Mouse (Mus musculus) stomach, embryonic 16.5 days (tissue): ENCODE measurements around the gene Grid2. TPM values are rescaled to one million over a fixed set of nuclear protein-coding genes. Genes with fewer than 3 reads are reported as not detected.
"Not testable (repeated sequence)": the region's sequence is repeated elsewhere in the genome, so short reads cannot be mapped to it uniquely, and the experiment has no call there.

Source experiments
- ATAC-seq: fragments of 200-750 bp; cut with Nextera tagmentation; 2 replicates; pipeline ENCODE4 v1.8.0; 2017; ENCODE audit warnings: moderate number of reproducible peaks, moderate TSS enrichment; ENCODE audit not compliant: insufficient read depth, low FRiP score
- H3K27ac ChIP-seq: fragments of 300-500 bp; sonication (generic); 2 replicates; pipeline ENCODE4 v1.5.1; 2014; ENCODE audit warnings: low read length
- H3K27me3 ChIP-seq: fragments of 300-500 bp; sonication (generic); 2 replicates; pipeline ENCODE4 v1.6.1; 2014; ENCODE audit warnings: low read length, control low read depth, mixed read lengths; ENCODE audit not compliant: control insufficient read depth, insufficient read depth
- H3K36me3 ChIP-seq: fragments of 300-500 bp; sonication (generic); 2 replicates; pipeline ENCODE4 v1.6.1; 2014; ENCODE audit warnings: low read length; ENCODE audit not compliant: control insufficient read depth, insufficient read depth
- H3K4me1 ChIP-seq: fragments of 300-500 bp; sonication (generic); 2 replicates; pipeline ENCODE4 v1.6.1; 2014; ENCODE audit warnings: low read length, control low read depth, mixed read lengths; ENCODE audit not compliant: control insufficient read depth, insufficient read depth
- H3K4me2 ChIP-seq: fragments of 300-500 bp; sonication (generic); 2 replicates; pipeline ENCODE4 v1.6.1; 2014; ENCODE audit warnings: low read depth, low read length, mixed read lengths
- H3K4me3 ChIP-seq: fragments of 300-500 bp; sonication (generic); replicated peaks from 2 replicates; pipeline ENCODE4 v1.5.1; 2014; ENCODE audit warnings: mild to moderate bottlenecking, low read length
- H3K9ac ChIP-seq: fragments of 300-500 bp; sonication (generic); 2 replicates; pipeline ENCODE4 v1.6.1; 2014; ENCODE audit warnings: low read length
- H3K9me3 ChIP-seq: fragments of 300-500 bp; sonication (generic); replicated peaks from 2 replicates; pipeline ENCODE4 v1.6.1; 2016; ENCODE audit warnings: low read length, control low read depth; ENCODE audit not compliant: control insufficient read depth
- WGBS: fragments of 180-500 bp; shearing (Covaris S2); extraction: QIAGEN DNeasy Blood & Tissue Kit; methylation state at CpG from one replicate; pipeline ENCODE4 v1.1.7; 2014; 5-methylcytosine and 5-hydroxymethylcytosine counted together
- polyA plus RNA-seq: library from polyadenylated mRNA; unstranded; fragments of >200 nt; fragmentation: Nextera tagmentation; extraction: Ambion mirVana; gene quantifications from 2 replicates; pipeline ENCODE4 v1.2.1, GENCODE M21; 2015

Gene Grid2
- polyA plus RNA-seq, 1 experiment from 2014 or later = 0.68 TPM

GRCm38 (mm10) chr6:63532901-63533300, 277.2 kb downstream of the Grid2 start:
- Histone ChIP-seq H3K27me3 (no peaks in the 10 kb centered on the region), H3K27ac (no peak overlapping the region), H3K4me1 (no peaks in the 10 kb centered on the region), H3K36me3 (no peaks in the 10 kb centered on the region), H3K4me2 (no peak overlapping the region), H3K9ac (no peak overlapping the region), H3K4me3 (no peak overlapping the region), H3K9me3 (no peaks in the 10 kb centered on the region)
- ATAC-seq = no peak

DNA sequence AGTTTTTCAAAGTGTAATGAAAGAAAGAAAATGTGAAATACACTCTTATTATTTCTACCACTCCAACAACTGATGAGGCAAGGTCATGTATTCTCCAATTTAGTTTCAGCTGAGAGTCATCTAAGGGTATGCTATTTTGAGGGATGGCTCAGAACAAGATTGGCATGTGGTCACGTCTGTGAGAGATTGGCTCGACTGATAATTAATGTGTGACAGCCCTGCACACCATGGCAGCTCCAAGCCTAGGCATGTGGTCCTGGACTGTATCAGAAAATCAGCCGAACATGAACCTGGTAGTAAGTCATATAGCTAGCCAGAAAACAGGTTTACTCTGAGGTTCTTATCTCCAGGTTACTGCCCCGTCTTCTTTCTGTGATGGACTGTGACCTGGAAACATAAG, 292.1 kb downstream of the Grid2 start:
- Histone ChIP-seq H3K27ac (no peak overlapping the region), H3K4me1 (no peaks in the 10 kb centered on the region), H3K27me3 (no peaks in the 10 kb centered on the region), H3K9me3 (no peaks in the 10 kb centered on the region), H3K9ac (no peak overlapping the region), H3K4me3 (no peak overlapping the region), H3K36me3 (no peaks in the 10 kb centered on the region), H3K4me2 (no peak overlapping the region)
- WGBS = 72% methylated on average over 4 of the region's 4 CpGs
- no peak for ATAC-seq

GRCm38 (mm10) chr6:63568741-63569140, 313.1 kb downstream of the Grid2 start:
- 86% methylated on average over 1 of the region's 1 CpGs for WGBS

GRCm38 (mm10) chr6:63590681-63591080, 335.0 kb downstream of the Grid2 start:
- WGBS = 85% methylated on average over 4 of the region's 4 CpGs
- no peak for ATAC-seq
- no peaks in the 10 kb centered on the region for H3K4me1 ChIP-seq

More at GRCm38 (mm10) chr6:63568741-63569140, 313.1 kb downstream of the Grid2 start:
- H3K4me2 ChIP-seq, H3K27me3 ChIP-seq, H3K9ac ChIP-seq, H3K36me3 ChIP-seq, H3K4me3 ChIP-seq, H3K27ac ChIP-seq, H3K9me3 ChIP-seq, H3K4me1 ChIP-seq, ATAC-seq: not testable (repeated sequence)

DNA sequence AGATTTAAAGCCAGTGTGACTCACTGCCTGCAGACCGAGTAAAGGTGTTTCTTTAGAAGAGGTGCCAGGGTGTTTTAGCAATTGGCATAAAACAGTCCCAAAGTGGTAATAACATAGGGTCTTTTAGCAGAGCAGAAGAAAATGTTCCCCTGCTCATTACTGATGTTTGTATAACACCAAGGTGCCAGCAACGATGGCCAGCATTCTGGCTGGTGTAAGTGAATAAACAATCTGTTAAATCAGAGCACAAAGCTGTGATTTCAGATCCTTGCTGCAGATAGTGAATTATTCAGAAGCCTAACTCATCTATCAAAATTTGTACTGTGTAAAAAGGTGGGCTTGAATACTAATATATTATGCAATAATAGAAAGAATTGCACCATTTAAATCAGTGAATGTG, 353.9 kb downstream of the Grid2 start:
- no peak overlapping the region for H3K27ac ChIP-seq
- no peak overlapping the region for H3K4me2 ChIP-seq
- H3K4me1 ChIP-seq = no peaks in the 10 kb centered on the region
- no peak for ATAC-seq
- H3K9ac ChIP-seq = no peak overlapping the region
- WGBS = 40% methylated on average over 2 of the region's 2 CpGs
- H3K9me3 ChIP-seq = no peaks in the 10 kb centered on the region
- H3K4me3 ChIP-seq = no peak overlapping the region
- no peaks in the 10 kb centered on the region for H3K36me3 ChIP-seq
- H3K27me3 ChIP-seq = no peaks in the 10 kb centered on the region

More at GRCm38 (mm10) chr6:63590681-63591080, 335.0 kb downstream of the Grid2 start:
- Histone ChIP-seq H3K27me3 (no peaks in the 10 kb centered on the region), H3K4me2 (no peak overlapping the region), H3K9ac (no peak overlapping the region), H3K4me3 (no peak overlapping the region), H3K36me3 (no peaks in the 10 kb centered on the region), H3K27ac (no peak overlapping the region), H3K9me3 (no peaks in the 10 kb centered on the region)

GRCm38 (mm10) chr6:63635970-63636369, 380.3 kb downstream of the Grid2 start:
- Histone ChIP-seq H3K4me3 (no peak overlapping the region), H3K27me3 (no peaks in the 10 kb centered on the region), H3K9me3 (no peaks in the 10 kb centered on the region), H3K9ac (no peak overlapping the region), H3K4me1 (no peaks in the 10 kb centered on the region), H3K4me2 (no peak overlapping the region), H3K36me3 (no peaks in the 10 kb centered on the region), H3K27ac (no peak overlapping the region)
- WGBS = 86% methylated on average over 3 of the region's 3 CpGs
- no peak for ATAC-seq

DNA sequence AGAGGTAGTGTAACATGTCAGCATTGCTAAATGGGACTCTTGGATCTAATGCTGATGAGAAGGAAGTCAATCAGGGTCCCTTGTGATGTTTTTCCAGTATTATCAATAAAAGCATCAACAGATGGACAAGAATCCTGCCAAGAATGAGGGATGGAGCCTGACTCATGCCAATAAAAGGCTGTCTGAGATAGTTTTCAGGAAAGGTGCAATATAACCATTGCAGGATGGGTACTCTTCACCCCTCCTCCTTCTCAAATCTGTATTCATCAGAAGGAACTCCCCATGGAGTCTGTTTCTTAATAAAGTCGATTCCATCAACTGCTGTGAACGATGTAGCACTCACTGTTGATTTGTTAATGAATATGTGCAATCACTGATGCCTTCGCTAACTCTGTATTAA, 403.7 kb downstream of the Grid2 start:
- Histone ChIP-seq H3K4me2 (no peak overlapping the region), H3K9me3 (no peaks in the 10 kb centered on the region), H3K4me1 (no peaks in the 10 kb centered on the region), H3K36me3 (no peaks in the 10 kb centered on the region), H3K4me3 (no peak overlapping the region), H3K27me3 (no peaks in the 10 kb centered on the region), H3K9ac (no peak overlapping the region), H3K27ac (no peak overlapping the region)
- ATAC-seq = no peak
- 84% methylated on average over 3 of the region's 3 CpGs for WGBS

- Histone ChIP-seq H3K4me1 (no peaks in the 10 kb centered on the region), H3K27me3 (no peaks in the 10 kb centered on the region), H3K9ac (no peak overlapping the region), H3K27ac (no peak overlapping the region), H3K4me3 (no peak overlapping the region), H3K9me3 (no peaks in the 10 kb centered on the region), H3K4me2 (no peak overlapping the region), H3K36me3 (no peaks in the 10 kb centered on the region)
- ATAC-seq = no peak
- WGBS = 64% methylated on average over 3 of the region's 3 CpGs
Measured at GRCm38 (mm10) chr6:63685689-63686088, 430.0 kb downstream of the Grid2 start.

DNA sequence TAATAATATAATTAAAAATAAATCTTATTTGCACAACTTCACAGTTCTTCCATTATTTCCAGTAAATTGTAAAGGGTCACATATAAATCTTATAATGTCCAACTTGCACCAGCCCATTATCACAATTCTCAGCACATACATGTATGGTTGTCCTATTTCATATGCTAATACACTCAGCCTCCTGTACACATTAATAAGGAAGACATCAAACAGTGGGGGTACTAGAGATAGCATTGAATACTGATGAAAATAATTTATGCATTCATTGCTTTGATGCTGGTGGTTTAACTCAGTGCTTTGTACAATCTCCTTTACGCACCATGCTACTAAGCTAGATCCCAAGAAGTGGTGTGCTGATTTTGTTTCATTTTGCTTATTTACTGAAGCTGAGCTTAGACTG, 446.0 kb downstream of the Grid2 start:
- H3K4me2 ChIP-seq = no peak overlapping the region

DNA sequence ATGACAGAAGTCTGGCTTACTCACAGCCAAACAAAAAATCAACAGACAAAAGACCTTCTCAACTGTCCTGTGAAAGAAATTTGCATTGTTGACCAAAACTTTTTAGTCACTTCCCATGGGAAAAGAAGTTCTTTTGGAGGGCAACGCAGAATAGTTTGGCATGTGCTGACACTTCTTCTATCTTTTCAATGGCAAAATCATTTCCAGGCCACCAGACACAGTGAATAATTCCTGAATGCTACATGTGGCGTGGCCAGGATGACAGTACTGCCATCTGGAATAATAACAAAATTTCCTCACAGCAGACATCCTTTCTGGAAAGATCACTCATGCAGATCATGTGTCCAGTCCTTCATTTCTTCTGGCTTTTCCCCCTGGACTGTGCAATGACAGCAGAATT, 478.1 kb downstream of the Grid2 start:
- Histone ChIP-seq H3K27me3 (no peaks in the 10 kb centered on the region), H3K36me3 (no peaks in the 10 kb centered on the region), H3K9ac (no peak overlapping the region), H3K4me2 (no peak overlapping the region), H3K4me1 (no peaks in the 10 kb centered on the region), H3K27ac (no peak overlapping the region), H3K9me3 (no peaks in the 10 kb centered on the region), H3K4me3 (no peak overlapping the region)
- WGBS = 71% methylated on average over 2 of the region's 2 CpGs
- ATAC-seq = no peak

More for the DNA sequence above, 446.0 kb downstream of the Grid2 start:
- ATAC-seq = no peak
- H3K36me3 ChIP-seq = no peaks in the 10 kb centered on the region
- no peak overlapping the region for H3K27ac ChIP-seq
- H3K9ac ChIP-seq = no peak overlapping the region
- H3K4me1 ChIP-seq = no peaks in the 10 kb centered on the region
- no peaks in the 10 kb centered on the region for H3K9me3 ChIP-seq
- 92% methylated on average over 1 of the region's 1 CpGs for WGBS
- H3K27me3 ChIP-seq = no peaks in the 10 kb centered on the region
- no peak overlapping the region for H3K4me3 ChIP-seq
